Mouse (Mus musculus) ES-E14 (cell line): ENCODE data around the gene Ube2r2.

Experiments used
- HCFC1 ChIP-seq: IDR thresholded peaks from 2 replicates; pipeline ENCODE4 v1.6.1; 2012; ENCODE audit warnings: low read length, inconsistent platforms, borderline replicate concordance; ENCODE audit not compliant: insufficient read depth
- MAFK ChIP-seq: IDR thresholded peaks from 2 replicates; pipeline ENCODE4 v1.6.1; 2014; ENCODE audit warnings: mild to moderate bottlenecking, low read depth, low read length, inconsistent platforms; ENCODE audit not compliant: insufficient read depth

DNA sequence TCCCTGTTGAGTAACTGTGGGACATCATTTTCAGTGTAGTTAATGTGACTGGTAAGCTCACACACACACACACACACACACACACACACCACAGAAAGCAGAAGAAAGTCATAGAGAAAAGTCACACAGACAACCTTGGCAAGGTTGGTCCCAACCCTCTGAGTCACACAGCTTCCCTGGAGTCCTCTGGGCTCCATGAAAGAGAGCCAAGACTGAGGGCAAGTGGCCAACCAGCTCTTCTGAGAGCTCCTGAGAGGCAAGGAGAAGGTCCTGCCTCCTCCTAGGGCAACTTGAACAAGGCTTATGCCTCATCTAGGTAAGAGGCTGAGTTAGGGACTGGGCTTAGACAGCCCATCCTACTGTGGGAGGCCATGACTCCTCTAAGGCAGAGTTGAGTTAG lies 32.6 kb upstream of the Ube2r2 start:
- TF ChIP-seq HCFC1 = no peak
- no peak for TF ChIP-seq MAFK
